Mouse (Mus musculus) kidney, postnatal 0 days (tissue): ENCODE data around the gene Ptprm. TPM values are rescaled to one million over a fixed set of nuclear protein-coding genes. Genes with fewer than 3 reads are reported as not detected.

Source experiments
- ATAC-seq: fragments of 200-750 bp; cut with Nextera tagmentation; replicated peaks from 2 replicates; pipeline ENCODE4 v1.8.0; 2017; ENCODE audit warnings: low read depth, moderate number of reproducible peaks, moderate TSS enrichment, moderate library complexity; ENCODE audit not compliant: low FRiP score
- DNase-seq: peaks from one replicate; pipeline ENCODE4 v3.0.0-alpha.2; 2016; ENCODE audit warnings: low spot score
- H3K27ac ChIP-seq: fragments of 300-500 bp; sonication (generic); 2 replicates; pipeline ENCODE4 v1.5.1; 2014; ENCODE audit warnings: mild to moderate bottlenecking
- H3K27me3 ChIP-seq: fragments of 300-500 bp; sonication (generic); 2 replicates; pipeline ENCODE4 v1.6.1; 2014; ENCODE audit warnings: low read length, mixed read lengths; ENCODE audit not compliant: insufficient read depth
- H3K36me3 ChIP-seq: fragments of 300-500 bp; sonication (generic); 2 replicates; pipeline ENCODE4 v1.6.1; 2014; ENCODE audit warnings: low read length, mixed read lengths; ENCODE audit not compliant: insufficient read depth
- H3K4me1 ChIP-seq: fragments of 300-500 bp; sonication (generic); replicated peaks from 2 replicates; pipeline ENCODE4 v1.6.1; 2014; ENCODE audit warnings: antibody characterized with exemption, low read length, mixed read lengths; ENCODE audit not compliant: insufficient read depth
- H3K4me2 ChIP-seq: fragments of 300-500 bp; sonication (generic); 2 replicates; pipeline ENCODE4 v1.6.1; 2014; ENCODE audit warnings: mild to moderate bottlenecking, low read length, moderate library complexity, mixed read lengths
- H3K4me3 ChIP-seq: fragments of 300-500 bp; sonication (generic); replicated peaks from 2 replicates; pipeline ENCODE4 v1.5.1; 2014; ENCODE audit warnings: low read depth, low read length
- H3K9ac ChIP-seq: fragments of 300-500 bp; sonication (generic); 2 replicates; pipeline ENCODE4 v1.6.1; 2014; ENCODE audit warnings: low read depth, low read length
- H3K9me3 ChIP-seq: fragments of 300-500 bp; sonication (generic); replicated peaks from 2 replicates; pipeline ENCODE4 v1.6.1; 2016; ENCODE audit warnings: low read length, inconsistent platforms, mixed read lengths
- CTCF ChIP-seq: IDR thresholded peaks from 2 replicates; pipeline ENCODE4 v1.5.1; 2016; ENCODE audit warnings: antibody characterized with exemption, low read depth, mild to moderate bottlenecking, moderate library complexity
- WGBS: fragments of 180-500 bp; shearing (Covaris S2); extraction: QIAGEN DNeasy Blood & Tissue Kit; methylation state at CpG from one replicate; pipeline ENCODE4 v1.1.7; 2014; 5-methylcytosine and 5-hydroxymethylcytosine counted together
- polyA plus RNA-seq: library from polyadenylated mRNA; unstranded; fragments of >200 nt; fragmentation: Nextera tagmentation; extraction: Ambion mirVana; gene quantifications from 2 replicates; pipeline ENCODE4 v1.2.1, GENCODE M21; 2015

Gene Ptprm
- polyA plus RNA-seq, 1 experiment from 2014 or later = 13.7 TPM

- Histone ChIP-seq H3K4me2 (no peak overlapping the region), H3K27ac (no peak overlapping the region), H3K36me3 (no peaks in the 10 kb centered on the region), H3K9ac (no peak overlapping the region), H3K27me3 (no peaks in the 10 kb centered on the region), H3K4me3 (no peak overlapping the region), H3K9me3 (no peaks in the 10 kb centered on the region), H3K4me1 (no peaks in the 10 kb centered on the region)
- 84% methylated on average over 2 of the region's 2 CpGs for WGBS
- no peak for TF ChIP-seq CTCF
- DNase-seq = no peak
- ATAC-seq = no peak
Measured at GRCm38 (mm10) chr17:67188514-67188913, 165.7 kb downstream of the Ptprm start.

- H3K4me1 ChIP-seq = no peaks in the 10 kb centered on the region
- no peak overlapping the region for H3K27ac ChIP-seq
- no peak overlapping the region for H3K9ac ChIP-seq
- ATAC-seq (no peak), DNase-seq (no peak)
- WGBS = 59% methylated on average over 6 of the region's 6 CpGs
- no peak overlapping the region for H3K4me2 ChIP-seq
- H3K9me3 ChIP-seq = no peaks in the 10 kb centered on the region
- H3K27me3 ChIP-seq = no peaks in the 10 kb centered on the region
- H3K36me3 ChIP-seq = no peaks in the 10 kb centered on the region
- no peak overlapping the region for H3K4me3 ChIP-seq
- TF ChIP-seq CTCF = no peak
Measured at GRCm38 (mm10) chr17:67186879-67187278, 167.4 kb downstream of the Ptprm start.

- Histone ChIP-seq H3K9me3 (no peaks in the 10 kb centered on the region), H3K4me2 (no peak overlapping the region), H3K4me1 (no peaks in the 10 kb centered on the region), H3K27ac (no peak overlapping the region), H3K27me3 (no peaks in the 10 kb centered on the region), H3K9ac (no peak overlapping the region), H3K36me3 (no peaks in the 10 kb centered on the region), H3K4me3 (no peak overlapping the region)
- DNase-seq (no peak), ATAC-seq (no peak)
- 86% methylated on average over 6 of the region's 6 CpGs for WGBS
- no peak for TF ChIP-seq CTCF
Measured at GRCm38 (mm10) chr17:67185942-67186341, 168.3 kb downstream of the Ptprm start.

GRCm38 (mm10) chr17:67179446-67179845 lies 174.8 kb downstream of the Ptprm start:
- Histone ChIP-seq H3K36me3 (no peaks in the 10 kb centered on the region), H3K9ac (no peak overlapping the region), H3K4me3 (no peak overlapping the region), H3K27ac (no peak overlapping the region), H3K4me1 (no peaks in the 10 kb centered on the region), H3K9me3 (no peaks in the 10 kb centered on the region), H3K27me3 (no peaks in the 10 kb centered on the region), H3K4me2 (no peak overlapping the region)
- 84% methylated on average over 1 of the region's 1 CpGs for WGBS
- no peak for TF ChIP-seq CTCF
- no peak for DNase-seq
- no peak for ATAC-seq

- Histone ChIP-seq H3K4me3 (no peak overlapping the region), H3K36me3 (no peaks in the 10 kb centered on the region), H3K9ac (no peak overlapping the region), H3K4me1 (no peaks in the 10 kb centered on the region), H3K9me3 (no peaks in the 10 kb centered on the region), H3K27me3 (no peaks in the 10 kb centered on the region), H3K4me2 (no peak overlapping the region), H3K27ac (no peak overlapping the region)
- peak; percentile 31; the same call in 1 of the 2 replicates for TF ChIP-seq CTCF
- no peak for DNase-seq
- ATAC-seq = 0 out of 2 replicates have a peak, but pooled peaks have one; percentile 5
- 76% methylated on average over 5 of the region's 5 CpGs for WGBS
Measured at GRCm38 (mm10) chr17:67178686-67179265, 175.5 kb downstream of the Ptprm start.

GRCm38 (mm10) chr17:67175836-67176235 lies 178.4 kb downstream of the Ptprm start:
- 0 out of 2 replicates have a peak, but pooled peaks have one; percentile 59 for ATAC-seq
- WGBS = 20% methylated on average over 2 of the region's 2 CpGs
- no peaks in the 10 kb centered on the region for H3K9me3 ChIP-seq

GRCm38 (mm10) chr17:67171353-67171752 lies 182.9 kb downstream of the Ptprm start:
- DNase-seq (no peak), ATAC-seq (no peak)
- Histone ChIP-seq H3K36me3 (no peaks in the 10 kb centered on the region), H3K27ac (no peak overlapping the region), H3K9me3 (no peaks in the 10 kb centered on the region), H3K27me3 (no peaks in the 10 kb centered on the region), H3K4me2 (no peak overlapping the region), H3K4me3 (no peak overlapping the region), H3K4me1 (no peaks in the 10 kb centered on the region), H3K9ac (no peak overlapping the region)
- WGBS = 84% methylated on average over 2 of the region's 2 CpGs
- TF ChIP-seq CTCF = no peak

More at GRCm38 (mm10) chr17:67175836-67176235, 178.4 kb downstream of the Ptprm start:
- Histone ChIP-seq H3K36me3 (no peaks in the 10 kb centered on the region), H3K9ac (no peak overlapping the region), H3K27ac (no peak overlapping the region), H3K4me1 (no peaks in the 10 kb centered on the region), H3K4me2 (no peak overlapping the region), H3K4me3 (no peak overlapping the region), H3K27me3 (no peaks in the 10 kb centered on the region)
- peak; percentile 80 for DNase-seq
- peak; percentile 76 for TF ChIP-seq CTCF
